Mouse (Mus musculus): ENCODE measurements around the gene Ksr2. TPM values are rescaled to one million over a fixed set of nuclear protein-coding genes. Genes with fewer than 3 reads are reported as not detected.

Gene Ksr2
- total and polyA plus RNA-seq, 3 experiments: not detected

- no peaks in the 10 kb centered on the region for H3K9me3 ChIP-seq (replicated peaks; ENCODE audit: insufficient read depth, low read length)
- DNase-seq (ENCODE audit: low read depth, low spot score): no peak
- no peaks in the 10 kb centered on the region for H3K27me3 ChIP-seq (ENCODE audit: control insufficient read depth in 1 of 2, insufficient read depth in 2 of 2, low read length in 2 of 2)
- H3K79me2 ChIP-seq (ENCODE audit: control insufficient read depth, insufficient read depth, low read length, poor library complexity): no peaks in the 10 kb centered on the region
- H3K36me3 ChIP-seq (ENCODE audit: control insufficient read depth in 1 of 2, insufficient read depth in 2 of 2, low read length in 2 of 2): no peaks in the 10 kb centered on the region
- H3K4me1 ChIP-seq (ENCODE audit: control insufficient read depth in 1 of 2, insufficient read depth in 2 of 2, low read length in 2 of 2): no peaks in the 10 kb centered on the region
- no peak overlapping the region for H3K4me3 ChIP-seq (ENCODE audit: control insufficient read depth in 1 of 2, insufficient read depth in 1 of 2, low read depth in 2 of 2, low read length in 2 of 2)
- H3K9ac ChIP-seq (ENCODE audit: control insufficient read depth, low read depth, low read length, poor library complexity, severe bottlenecking): no peak overlapping the region
- no peak for TF ChIP-seq ZKSCAN1 (IDR thresholded peaks at IDR 0.05; ENCODE audit: low read depth, low read length)
- TF ChIP-seq MAZ (IDR thresholded peaks at IDR 0.05; ENCODE audit: low read depth, low read length): no peak
- no peak for TF ChIP-seq RCOR1 (IDR thresholded peaks at IDR 0.05; ENCODE audit: low read depth, low read length)
- TF ChIP-seq JUND (IDR thresholded peaks at IDR 0.05; ENCODE audit: low read depth, low read length): no peak
- TF ChIP-seq TCF12 (IDR thresholded peaks at IDR 0.05; ENCODE audit: low read depth, low read length): no peak
- TF ChIP-seq NELFE (IDR thresholded peaks at IDR 0.05; ENCODE audit: low read depth, low read length): no peak
- no peak for TF ChIP-seq TAL1 (IDR thresholded peaks at IDR 0.05; ENCODE audit: low read length)
- no peak for TF ChIP-seq POLR2A (IDR thresholded peaks at IDR 0.05; ENCODE audit: control insufficient read depth in 1 of 2, insufficient read depth in 1 of 2, low read depth in 1 of 2, low read length in 2 of 2, poor library complexity in 1 of 2)
- TF ChIP-seq HCFC1 (IDR thresholded peaks at IDR 0.05; ENCODE audit: low read depth, low read length): no peak
- TF ChIP-seq CHD2 (IDR thresholded peaks at IDR 0.05; ENCODE audit: low read length): no peak
- TF ChIP-seq MYB (IDR thresholded peaks at IDR 0.05; ENCODE audit: low read depth, low read length): no peak
- no peak for TF ChIP-seq POLR2AphosphoS5 (IDR thresholded peaks at IDR 0.05; ENCODE audit: borderline replicate concordance, low read depth, low read length)
- H3K27ac ChIP-seq (ENCODE audit: control insufficient read depth, low read depth, low read length): no peak overlapping the region
Observed at GRCm38 (mm10) chr5:117671362-117671761, 257.6 kb downstream of the Ksr2 start.

DNA sequence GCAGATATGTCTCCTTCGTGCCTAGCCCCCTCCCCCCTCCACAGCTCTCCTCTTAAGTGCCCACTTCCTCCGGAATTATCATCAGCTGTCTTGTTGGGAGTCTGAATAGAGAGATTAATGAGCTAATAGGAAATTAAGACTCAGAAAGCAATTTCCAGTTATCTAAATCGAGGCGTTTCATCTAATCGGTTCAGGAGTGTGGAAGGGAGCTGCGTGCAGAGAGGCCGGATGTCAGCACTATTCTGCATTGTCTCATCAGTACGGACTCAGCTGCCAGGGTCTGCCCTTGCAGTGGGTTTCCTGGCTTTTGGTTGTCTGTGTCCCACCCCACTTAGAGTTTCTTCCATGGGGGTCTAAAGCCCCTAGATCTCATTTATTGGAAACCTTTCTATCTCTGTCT lies 262.0 kb downstream of the Ksr2 start:
- TF ChIP-seq TBP (IDR thresholded peaks at IDR 0.05; ENCODE audit: low read depth, low read length) (no peak), ELF1 (IDR thresholded peaks at IDR 0.05; ENCODE audit: low read depth, low read length) (no peak), GABPA (IDR thresholded peaks at IDR 0.05; ENCODE audit: low read depth, low read length) (no peak), UBTF (IDR thresholded peaks at IDR 0.05; ENCODE audit: borderline replicate concordance, insufficient read depth, low read depth, low read length) (no peak), MYB (IDR thresholded peaks at IDR 0.05; ENCODE audit: low read depth, low read length) (no peak), ZC3H11A (IDR thresholded peaks at IDR 0.05; ENCODE audit: low read depth, low read length) (no peak), MEF2A (IDR thresholded peaks at IDR 0.05; ENCODE audit: extremely low read depth, insufficient replicate concordance, low read depth, low read length, poor library complexity, severe bottlenecking) (no peak), POLR2AphosphoS2 (IDR thresholded peaks at IDR 0.05; ENCODE audit: low read length) (no peak), CHD2 (IDR thresholded peaks at IDR 0.05; ENCODE audit: low read length) (no peak), BHLHE40 (IDR thresholded peaks at IDR 0.05; ENCODE audit: borderline replicate concordance, low read depth, low read length) (no peak), GATA1 (IDR thresholded peaks at IDR 0.05; ENCODE audit: low read depth, low read length) (no peak), POLR2A (IDR thresholded peaks at IDR 0.05; ENCODE audit: control insufficient read depth in 1 of 2, insufficient read depth in 1 of 2, low read depth in 1 of 2, low read length in 2 of 2, poor library complexity in 1 of 2) (no peak), USF2 (IDR thresholded peaks at IDR 0.05; ENCODE audit: borderline replicate concordance in 1 of 2, insufficient read depth in 1 of 2, low read depth in 1 of 2, low read length in 2 of 2) (no peak), ZKSCAN1 (IDR thresholded peaks at IDR 0.05; ENCODE audit: low read depth, low read length) (no peak), HCFC1 (IDR thresholded peaks at IDR 0.05; ENCODE audit: low read depth, low read length) (no peak), MXI1 (IDR thresholded peaks at IDR 0.05; ENCODE audit: low read depth, low read length) (no peak)
- Histone ChIP-seq H3K27me3 (ENCODE audit: control insufficient read depth in 1 of 2, insufficient read depth in 2 of 2, low read length in 2 of 2) (no peaks in the 10 kb centered on the region), H3K27ac (ENCODE audit: control insufficient read depth, low read depth, low read length) (no peak overlapping the region), H3K79me2 (ENCODE audit: control insufficient read depth, insufficient read depth, low read length, poor library complexity) (no peaks in the 10 kb centered on the region), H3K9me3 (replicated peaks; ENCODE audit: insufficient read depth, low read length) (no peaks in the 10 kb centered on the region), H3K9ac (ENCODE audit: control insufficient read depth, low read depth, low read length, poor library complexity, severe bottlenecking) (no peak overlapping the region), H3K4me3 (ENCODE audit: control insufficient read depth in 1 of 2, insufficient read depth in 1 of 2, low read depth in 2 of 2, low read length in 2 of 2) (no peak overlapping the region), H3K36me3 (ENCODE audit: control insufficient read depth in 1 of 2, insufficient read depth in 2 of 2, low read length in 2 of 2) (no peaks in the 10 kb centered on the region), H3K4me1 (ENCODE audit: control insufficient read depth in 1 of 2, insufficient read depth in 2 of 2, low read length in 2 of 2) (no peaks in the 10 kb centered on the region)
- DNase-seq (ENCODE audit: low read depth, low spot score): no peak
